Mouse (Mus musculus): Measurements from ENCODE around the gene Fbxl16. TPM values are rescaled to one million over a fixed set of nuclear protein-coding genes. Genes with fewer than 3 reads are reported as not detected.
A peak's percentile ranks its signal among the peaks of the same experiment; 100 is the strongest.
"Not testable (repeated sequence)": the region's sequence is repeated elsewhere in the genome, so short reads cannot be mapped to it uniquely, and the experiment has no call there.

Gene Fbxl16
- polyA plus RNA-seq, 1 experiment from 2014 or later, result 35.3 TPM

- peak overlapping the region; percentile 40 for H3K27ac ChIP-seq (replicated peaks)
- H3K27me3 ChIP-seq, result 0 out of 2 replicates have a peak, but pooled peaks cover 4% of the 10 kb centered on the region
- peak overlapping the region; percentile 63 for H3K4me3 ChIP-seq
- H3K4me2 ChIP-seq (replicated peaks), result peak overlapping the region; percentile 86
- 1% methylated on average over 37 of the region's 37 CpGs for WGBS
- H3K9me3 ChIP-seq, result no peaks in the 10 kb centered on the region
- peaks cover 60% of the 10 kb centered on the region for H3K4me1 ChIP-seq
- no peak for ATAC-seq (replicated peaks)
- H3K9ac ChIP-seq (replicated peaks), result peak overlapping the region; percentile 44
- no peaks in the 10 kb centered on the region for H3K36me3 ChIP-seq
Observed at GRCm38 (mm10) chr17:25796211-25796771, 12.6 kb upstream of the Fbxl16 start.

- Histone ChIP-seq H3K36me3 (no peaks in the 10 kb centered on the region), H3K9ac (replicated peaks) (peak within 1 kb of the TSS; percentile 61), H3K4me3 (peak within 1 kb of the TSS; percentile 63), H3K27me3 (0 out of 2 replicates have a peak, but pooled peaks cover 4% of the 10 kb centered on the region), H3K27ac (replicated peaks) (peak within 1 kb of the TSS; percentile 40), H3K4me1 (peaks cover 55% of the 10 kb centered on the region), H3K9me3 (no peaks in the 10 kb centered on the region), H3K4me2 (replicated peaks) (peak within 1 kb of the TSS; percentile 86)
- 0% methylated on average over 33 of the region's 35 CpGs for WGBS
- peak; percentile 68 for ATAC-seq (replicated peaks)
Observed at GRCm38 (mm10) chr17:25796951-25797369, 11.9 kb upstream of the Fbxl16 start, which contains the start of gene Metrn. Gene Metrn, minus strand, starts transcription at chr17:25797136.

- Histone ChIP-seq H3K4me2 (replicated peaks) (no peak overlapping the region), H3K27ac (replicated peaks) (no peak overlapping the region), H3K36me3 (no peaks in the 10 kb centered on the region), H3K27me3 (0 out of 2 replicates have a peak, but pooled peaks cover 4% of the 10 kb centered on the region), H3K4me1 (peaks cover 39% of the 10 kb centered on the region), H3K4me3 (no peak overlapping the region), H3K9me3 (no peaks in the 10 kb centered on the region), H3K9ac (replicated peaks) (no peak overlapping the region)
- 8% methylated on average over 6 of the region's 6 CpGs for WGBS
- ATAC-seq (replicated peaks), result no peak
Observed at GRCm38 (mm10) chr17:25801029-25801428, 7.9 kb upstream of the Fbxl16 start.

- Histone ChIP-seq H3K27ac (replicated peaks) (peak overlapping the region; percentile 86), H3K4me2 (replicated peaks) (peak overlapping the region; percentile 28), H3K9ac (replicated peaks) (peak overlapping the region; percentile 20; the same call in 1 of the 2 replicates), H3K9me3 (no peaks in the 10 kb centered on the region), H3K36me3 (no peaks in the 10 kb centered on the region), H3K4me1 (peaks cover 25% of the 10 kb centered on the region), H3K27me3 (no peaks in the 10 kb centered on the region), H3K4me3 (no peak overlapping the region)
- WGBS, result 9% methylated on average over 10 of the region's 10 CpGs
- ATAC-seq (replicated peaks), result peak; percentile 87
Observed at GRCm38 (mm10) chr17:25802825-25803517, 5.9 kb upstream of the Fbxl16 start.

- H3K9me3 ChIP-seq, result no peaks in the 10 kb centered on the region
- ATAC-seq (replicated peaks), result no peak
- H3K9ac ChIP-seq (replicated peaks), result no peak overlapping the region
- no peak overlapping the region for H3K27ac ChIP-seq (replicated peaks)
- no peak overlapping the region for H3K4me2 ChIP-seq (replicated peaks)
- no peaks in the 10 kb centered on the region for H3K36me3 ChIP-seq
- H3K27me3 ChIP-seq, result no peaks in the 10 kb centered on the region
- WGBS, result 93% methylated on average over 4 of the region's 4 CpGs
- H3K4me3 ChIP-seq, result no peak overlapping the region
- peaks cover 46% of the 10 kb centered on the region for H3K4me1 ChIP-seq
Observed at GRCm38 (mm10) chr17:25806507-25806906, 2.4 kb upstream of the Fbxl16 start.

- 49% methylated on average over 2 of the region's 2 CpGs for WGBS
Observed at GRCm38 (mm10) chr17:25807452-25807851, 1.4 kb upstream of the Fbxl16 start.

GRCm38 (mm10) chr17:25808028-25808427 is 857 bp upstream of the Fbxl16 start:
- peak overlapping the region; percentile 89 for H3K4me2 ChIP-seq (replicated peaks)
- H3K4me1 ChIP-seq, result peaks cover 43% of the 10 kb centered on the region
- H3K4me3 ChIP-seq, result peak overlapping the region; percentile 99
- no peaks in the 10 kb centered on the region for H3K27me3 ChIP-seq
- no peaks in the 10 kb centered on the region for H3K36me3 ChIP-seq
- peak; percentile 2; the same call in 1 of the 2 replicates for ATAC-seq (replicated peaks)
- peak overlapping the region; percentile 98 for H3K27ac ChIP-seq (replicated peaks)
- H3K9ac ChIP-seq (replicated peaks), result peak overlapping the region; percentile 99
- WGBS, result 45% methylated on average over 5 of the region's 5 CpGs
- no peaks in the 10 kb centered on the region for H3K9me3 ChIP-seq

More at GRCm38 (mm10) chr17:25807452-25807851, 1.4 kb upstream of the Fbxl16 start:
- H3K4me1 ChIP-seq, result peaks cover 43% of the 10 kb centered on the region
- not testable (repeated sequence) for H3K4me2 ChIP-seq (replicated peaks); H3K9me3 ChIP-seq; H3K36me3 ChIP-seq; H3K27me3 ChIP-seq; H3K9ac ChIP-seq (replicated peaks); H3K27ac ChIP-seq (replicated peaks); H3K4me3 ChIP-seq; ATAC-seq (replicated peaks)

- ATAC-seq (replicated peaks), result peak; percentile 53
- peak overlapping the region; percentile 89 for H3K4me2 ChIP-seq (replicated peaks)
Observed at GRCm38 (mm10) chr17:25809606-25810340, 888 bp downstream of the Fbxl16 start.

GRCm38 (mm10) chr17:25810890-25811289 is 2.0 kb downstream of the Fbxl16 start:
- H3K4me1 ChIP-seq, result peaks cover 47% of the 10 kb centered on the region
- ATAC-seq (replicated peaks), result no peak
- no peaks in the 10 kb centered on the region for H3K27me3 ChIP-seq
- no peak overlapping the region for H3K9ac ChIP-seq (replicated peaks)
- H3K36me3 ChIP-seq, result no peaks in the 10 kb centered on the region
- peak overlapping the region; percentile 89 for H3K4me2 ChIP-seq (replicated peaks)
- no peaks in the 10 kb centered on the region for H3K9me3 ChIP-seq
- H3K27ac ChIP-seq (replicated peaks), result no peak overlapping the region
- peak overlapping the region; percentile 99; the same call in 1 of the 2 replicates for H3K4me3 ChIP-seq
- WGBS, result 82% methylated on average over 4 of the region's 4 CpGs

More at GRCm38 (mm10) chr17:25809606-25810340, 888 bp downstream of the Fbxl16 start:
- peaks cover 47% of the 10 kb centered on the region for H3K4me1 ChIP-seq
- no peaks in the 10 kb centered on the region for H3K9me3 ChIP-seq
- peak overlapping the region; percentile 98 for H3K27ac ChIP-seq (replicated peaks)
- H3K27me3 ChIP-seq, result no peaks in the 10 kb centered on the region
- peak overlapping the region; percentile 99 for H3K9ac ChIP-seq (replicated peaks)
- H3K36me3 ChIP-seq, result no peaks in the 10 kb centered on the region
- WGBS, result 6% methylated on average over 25 of the region's 25 CpGs
- H3K4me3 ChIP-seq, result peak overlapping the region; percentile 99

- Histone ChIP-seq H3K4me1 (peaks cover 40% of the 10 kb centered on the region), H3K36me3 (peaks cover 16% of the 10 kb centered on the region), H3K27ac (replicated peaks) (no peak overlapping the region), H3K9ac (replicated peaks) (peak overlapping the region; percentile 28), H3K27me3 (peaks cover 8% of the 10 kb centered on the region), H3K4me3 (peak overlapping the region; percentile 16), H3K4me2 (replicated peaks) (peak overlapping the region; percentile 35), H3K9me3 (no peaks in the 10 kb centered on the region)
- ATAC-seq (replicated peaks), result no peak
- WGBS, result 2% methylated on average over 20 of the region's 20 CpGs
Observed at GRCm38 (mm10) chr17:25813471-25813870, 4.6 kb downstream of the Fbxl16 start.

GRCm38 (mm10) chr17:25817662-25818061 is 8.8 kb downstream of the Fbxl16 start:
- no peak overlapping the region for H3K9ac ChIP-seq (replicated peaks)
- ATAC-seq (replicated peaks), result no peak
- H3K36me3 ChIP-seq, result peaks cover 27% of the 10 kb centered on the region
- no peak overlapping the region for H3K4me2 ChIP-seq (replicated peaks)
- peaks cover 22% of the 10 kb centered on the region for H3K27me3 ChIP-seq
- whole genome bisulfite sequencing, result 93% methylated on average over 11 of the region's 11 CpGs
- no peaks in the 10 kb centered on the region for H3K9me3 ChIP-seq
- H3K4me3 ChIP-seq, result no peak overlapping the region
- no peak overlapping the region for H3K27ac ChIP-seq (replicated peaks)
- H3K4me1 ChIP-seq, result peaks cover 18% of the 10 kb centered on the region

Data from forebrain, embryonic 15.5 days (tissue).